Mouse (Mus musculus): ENCODE data around the gene Gpr153. TPM values are rescaled to one million over a fixed set of nuclear protein-coding genes. Genes with fewer than 3 reads are reported as not detected.
"Not testable (repeated sequence)": the region's sequence is repeated elsewhere in the genome, so short reads cannot be mapped to it uniquely, and the experiment has no call there.

Gene Gpr153
- polyA plus RNA-seq (2015; fragmentation: Nextera tagmentation; extraction: Ambion mirVana) = 7.3 and 8.1 TPM in 2 replicates

- Histone ChIP-seq H3K4me3 (replicated peaks) (peak within 1 kb of the TSS; percentile 67), H3K9me3 (no peaks in the 10 kb centered on the region), H3K27me3 (replicated peaks) (peaks cover 16% of the 10 kb centered on the region), H3K9ac (peak within 1 kb of the TSS; percentile 76), H3K36me3 (no peaks in the 10 kb centered on the region), H3K4me2 (replicated peaks) (peak within 1 kb of the TSS; percentile 95), H3K27ac (peak within 1 kb of the TSS; percentile 80), H3K4me1 (replicated peaks) (peaks cover 40% of the 10 kb centered on the region)
- WGBS = 2% methylated on average over 44 of the region's 48 CpGs
- ATAC-seq = peak; percentile 66
These were observed at the start of gene Gpr153 for GRCm38 (mm10) chr4:152273621-152274236. Gene Gpr153, plus strand, starts transcription at chr4:152274232.

- Histone ChIP-seq H3K9me3 (no peaks in the 10 kb centered on the region), H3K4me1 (replicated peaks) (peaks cover 11% of the 10 kb centered on the region), H3K4me3 (replicated peaks) (no peak overlapping the region), H3K36me3 (no peaks in the 10 kb centered on the region; the same call in 1 of the 2 replicates), H3K9ac (no peak overlapping the region), H3K27me3 (replicated peaks) (no peaks in the 10 kb centered on the region), H3K27ac (no peak overlapping the region), H3K4me2 (replicated peaks) (no peak overlapping the region)
- ATAC-seq = no peak
- 88% methylated on average over 13 of the region's 13 CpGs for WGBS
These were observed 47.0 kb upstream of the Gpr153 start for GRCm38 (mm10) chr4:152226901-152227486.

GRCm38 (mm10) chr4:152227749-152228527 is 46.1 kb upstream of the Gpr153 start:
- H3K36me3 ChIP-seq = no peaks in the 10 kb centered on the region; the same call in 1 of the 2 replicates
- peaks cover 7% of the 10 kb centered on the region for H3K4me1 ChIP-seq (replicated peaks)
- H3K9ac ChIP-seq = no peak overlapping the region
- H3K27me3 ChIP-seq (replicated peaks) = no peaks in the 10 kb centered on the region
- H3K4me2 ChIP-seq (replicated peaks) = no peak overlapping the region
- peak; percentile 85 for ATAC-seq
- H3K27ac ChIP-seq = 0 out of 2 replicates have a peak overlapping the region, but pooled peaks have one; percentile 24
- no peaks in the 10 kb centered on the region for H3K9me3 ChIP-seq
- H3K4me3 ChIP-seq (replicated peaks) = no peak overlapping the region
- whole genome bisulfite sequencing = 64% methylated on average over 12 of the region's 12 CpGs

- not testable (repeated sequence) for H3K4me1 ChIP-seq (replicated peaks); H3K27me3 ChIP-seq (replicated peaks); H3K36me3 ChIP-seq; H3K4me2 ChIP-seq (replicated peaks); H3K27ac ChIP-seq; H3K4me3 ChIP-seq (replicated peaks); H3K9ac ChIP-seq; H3K9me3 ChIP-seq
- 45% methylated on average over 4 of the region's 4 CpGs for WGBS
- ATAC-seq = peak; percentile 32
These were observed 43.7 kb upstream of the Gpr153 start for GRCm38 (mm10) chr4:152230331-152230730.

GRCm38 (mm10) chr4:152231326-152231725 is 42.7 kb upstream of the Gpr153 start:
- peaks cover 7% of the 10 kb centered on the region for H3K4me1 ChIP-seq (replicated peaks)
- H3K4me2 ChIP-seq (replicated peaks) = no peak overlapping the region
- no peaks in the 10 kb centered on the region for H3K36me3 ChIP-seq
- ATAC-seq = no peak
- H3K27ac ChIP-seq = no peak overlapping the region
- 86% methylated on average over 7 of the region's 7 CpGs for WGBS
- H3K4me3 ChIP-seq (replicated peaks) = no peak overlapping the region
- H3K9ac ChIP-seq = no peak overlapping the region
- no peaks in the 10 kb centered on the region for H3K9me3 ChIP-seq
- H3K27me3 ChIP-seq (replicated peaks) = no peaks in the 10 kb centered on the region

- Histone ChIP-seq H3K9me3 (no peaks in the 10 kb centered on the region), H3K4me3 (replicated peaks) (no peak overlapping the region), H3K4me2 (replicated peaks) (no peak overlapping the region), H3K4me1 (replicated peaks) (peaks cover 7% of the 10 kb centered on the region), H3K36me3 (no peaks in the 10 kb centered on the region), H3K27me3 (replicated peaks) (no peaks in the 10 kb centered on the region), H3K9ac (no peak overlapping the region), H3K27ac (no peak overlapping the region)
- 81% methylated on average over 4 of the region's 4 CpGs for WGBS
- no peak for ATAC-seq
These were observed 41.6 kb upstream of the Gpr153 start for GRCm38 (mm10) chr4:152232411-152232903.

GRCm38 (mm10) chr4:152239974-152240373 is 34.1 kb upstream of the Gpr153 start:
- 72% methylated on average over 4 of the region's 4 CpGs for WGBS

GRCm38 (mm10) chr4:152243241-152243891 is 30.7 kb upstream of the Gpr153 start:
- no peaks in the 10 kb centered on the region for H3K4me1 ChIP-seq (replicated peaks)
- no peak overlapping the region for H3K27ac ChIP-seq
- no peaks in the 10 kb centered on the region for H3K36me3 ChIP-seq
- 86% methylated on average over 9 of the region's 9 CpGs for WGBS
- H3K9ac ChIP-seq = no peak overlapping the region
- no peaks in the 10 kb centered on the region for H3K27me3 ChIP-seq (replicated peaks)
- no peaks in the 10 kb centered on the region for H3K9me3 ChIP-seq
- H3K4me3 ChIP-seq (replicated peaks) = no peak overlapping the region
- H3K4me2 ChIP-seq (replicated peaks) = no peak overlapping the region
- ATAC-seq = no peak

More at GRCm38 (mm10) chr4:152239974-152240373, 34.1 kb upstream of the Gpr153 start:
- no peaks in the 10 kb centered on the region for H3K27me3 ChIP-seq (replicated peaks)
- H3K4me3 ChIP-seq (replicated peaks) = no peak overlapping the region
- H3K4me2 ChIP-seq (replicated peaks) = no peak overlapping the region
- no peak overlapping the region for H3K27ac ChIP-seq
- no peaks in the 10 kb centered on the region for H3K9me3 ChIP-seq
- no peaks in the 10 kb centered on the region for H3K36me3 ChIP-seq
- H3K9ac ChIP-seq = no peak overlapping the region
- ATAC-seq = no peak
- H3K4me1 ChIP-seq (replicated peaks) = no peaks in the 10 kb centered on the region

GRCm38 (mm10) chr4:152243969-152244368 is 30.1 kb upstream of the Gpr153 start:
- 94% methylated on average over 8 of the region's 8 CpGs for WGBS
- no peak overlapping the region for H3K27ac ChIP-seq

GRCm38 (mm10) chr4:152244545-152245522 is 29.2 kb upstream of the Gpr153 start:
- no peaks in the 10 kb centered on the region for H3K9me3 ChIP-seq
- 81% methylated on average over 11 of the region's 11 CpGs for WGBS

More at GRCm38 (mm10) chr4:152243969-152244368, 30.1 kb upstream of the Gpr153 start:
- no peaks in the 10 kb centered on the region for H3K4me1 ChIP-seq (replicated peaks)
- no peaks in the 10 kb centered on the region for H3K27me3 ChIP-seq (replicated peaks)
- no peaks in the 10 kb centered on the region for H3K9me3 ChIP-seq
- no peak overlapping the region for H3K9ac ChIP-seq
- H3K4me2 ChIP-seq (replicated peaks) = no peak overlapping the region
- no peak for ATAC-seq
- no peak overlapping the region for H3K4me3 ChIP-seq (replicated peaks)
- H3K36me3 ChIP-seq = no peaks in the 10 kb centered on the region

GRCm38 (mm10) chr4:152246011-152246410 is 28.0 kb upstream of the Gpr153 start:
- 0 out of 2 replicates have a peak, but pooled peaks cover 3% of the 10 kb centered on the region for H3K36me3 ChIP-seq
- no peak for ATAC-seq
- 87% methylated on average over 6 of the region's 6 CpGs for WGBS
- no peak overlapping the region for H3K4me3 ChIP-seq (replicated peaks)
- H3K9me3 ChIP-seq = no peaks in the 10 kb centered on the region
- no peaks in the 10 kb centered on the region for H3K4me1 ChIP-seq (replicated peaks)
- H3K9ac ChIP-seq = no peak overlapping the region
- H3K4me2 ChIP-seq (replicated peaks) = no peak overlapping the region
- H3K27me3 ChIP-seq (replicated peaks) = no peaks in the 10 kb centered on the region
- no peak overlapping the region for H3K27ac ChIP-seq

More at GRCm38 (mm10) chr4:152244545-152245522, 29.2 kb upstream of the Gpr153 start:
- no peak for ATAC-seq
- no peaks in the 10 kb centered on the region for H3K27me3 ChIP-seq (replicated peaks)
- no peak overlapping the region for H3K9ac ChIP-seq
- no peak overlapping the region for H3K4me2 ChIP-seq (replicated peaks)
- no peaks in the 10 kb centered on the region for H3K4me1 ChIP-seq (replicated peaks)
- no peak overlapping the region for H3K27ac ChIP-seq
- 0 out of 2 replicates have a peak, but pooled peaks cover 3% of the 10 kb centered on the region for H3K36me3 ChIP-seq
- H3K4me3 ChIP-seq (replicated peaks) = no peak overlapping the region
